Mouse (Mus musculus) R1 (cell line): Measurements from ENCODE around the gene 1700008O03Rik.
A peak's percentile ranks its signal among the peaks of the same experiment; 100 is the strongest.

Experiments
- DNase-seq: peaks from one replicate; pipeline ENCODE4 v3.0.0-alpha.2; 2018; ENCODE audit warnings: low read depth, low spot score

Gene 1700008O03Rik

DNA sequence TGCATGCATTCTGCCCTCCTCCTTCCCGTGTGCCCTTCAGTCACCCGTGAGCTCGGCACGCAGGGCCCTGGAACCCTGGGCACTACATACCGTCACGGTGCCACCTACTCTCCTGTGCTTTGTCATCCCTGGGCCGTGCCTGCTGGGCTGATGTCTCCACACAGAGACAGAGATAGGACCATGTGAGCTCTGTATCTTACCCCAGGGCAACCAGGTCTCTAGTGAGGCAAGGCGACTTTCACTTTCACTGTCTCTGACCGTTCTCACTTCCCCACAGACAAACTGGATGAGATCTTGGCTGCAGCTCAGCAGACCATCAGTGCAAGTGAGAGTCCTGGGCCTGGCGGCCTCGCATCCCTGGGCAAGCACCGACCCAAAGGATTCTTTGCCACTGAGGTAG is 41.0 kb downstream of the 1700008O03Rik start:
- DNase-seq: no peak

- peak; percentile 54 for DNase-seq
Observed at GRCm38 (mm10) chr7:44343459-44344015, 42.1 kb downstream of the 1700008O03Rik start.

GRCm38 (mm10) chr7:44341714-44342113 is 43.9 kb downstream of the 1700008O03Rik start:
- no peak for DNase-seq

GRCm38 (mm10) chr7:44341119-44341518 is 44.5 kb downstream of the 1700008O03Rik start:
- DNase-seq: no peak

DNA sequence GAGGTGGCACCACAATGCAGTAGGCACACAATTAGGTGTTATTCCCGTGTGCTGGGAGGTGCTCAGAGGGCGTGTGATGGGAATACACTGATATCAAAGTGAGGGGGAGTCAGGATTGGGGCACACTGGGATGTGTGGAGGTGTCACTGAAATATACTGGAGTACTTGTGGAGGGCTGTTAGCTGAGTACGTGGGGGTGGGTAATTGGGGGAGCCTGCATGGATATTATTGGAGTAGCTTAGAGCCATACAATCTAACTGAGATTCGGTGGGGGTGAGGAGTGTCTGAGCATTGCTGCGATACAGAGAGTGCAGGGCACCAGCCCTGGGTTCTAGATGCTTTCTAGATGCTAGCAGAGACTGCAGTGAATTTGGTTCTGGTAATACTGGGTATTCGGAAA is 45.4 kb downstream of the 1700008O03Rik start:
- DNase-seq: no peak

GRCm38 (mm10) chr7:44337121-44337849 is 48.3 kb downstream of the 1700008O03Rik start:
- no peak for DNase-seq

GRCm38 (mm10) chr7:44336046-44337021 is 49.3 kb downstream of the 1700008O03Rik start:
- no peak for DNase-seq

GRCm38 (mm10) chr7:44335031-44335878 is 50.4 kb downstream of the 1700008O03Rik start:
- DNase-seq: no peak

DNA sequence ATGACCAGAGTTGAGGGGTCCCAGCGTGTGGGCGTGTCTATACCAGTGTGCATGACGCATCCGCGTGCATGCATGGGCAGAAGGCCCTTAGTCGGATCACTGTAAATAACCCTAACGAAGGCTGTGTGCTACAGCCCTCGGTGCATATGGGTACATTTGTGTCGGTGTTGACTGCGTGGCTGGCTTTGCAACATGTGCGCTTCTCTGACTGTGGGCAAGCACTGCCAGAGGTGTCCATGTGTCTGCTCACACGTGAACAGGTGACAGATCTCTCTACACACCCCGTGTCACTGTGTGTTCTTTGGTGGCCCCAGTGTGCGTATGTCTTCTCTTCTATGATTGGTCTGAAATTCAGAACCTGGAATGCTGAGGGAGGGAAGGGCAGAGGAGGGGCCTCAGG is 51.5 kb downstream of the 1700008O03Rik start:
- no peak for DNase-seq

DNA sequence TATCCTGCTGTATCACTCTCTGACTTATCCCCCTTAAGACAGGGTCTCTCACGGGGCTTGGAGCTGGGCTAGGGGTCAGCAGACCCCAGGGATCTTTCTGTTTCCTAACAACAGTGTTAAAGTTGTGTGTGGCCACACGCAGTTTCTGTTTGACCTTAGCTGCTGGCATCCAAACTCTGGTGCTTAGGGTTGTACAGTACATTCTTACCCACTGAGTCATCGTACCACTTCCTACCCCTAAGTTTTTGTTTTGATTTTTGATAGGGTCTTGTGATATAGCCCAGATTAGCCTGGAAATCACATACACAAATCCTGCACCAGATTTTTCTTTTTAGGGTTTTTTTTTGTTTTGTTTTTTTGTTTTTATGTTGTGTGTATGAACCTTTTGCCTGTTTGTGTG is 53.3 kb downstream of the 1700008O03Rik start:
- DNase-seq: no peak

DNA sequence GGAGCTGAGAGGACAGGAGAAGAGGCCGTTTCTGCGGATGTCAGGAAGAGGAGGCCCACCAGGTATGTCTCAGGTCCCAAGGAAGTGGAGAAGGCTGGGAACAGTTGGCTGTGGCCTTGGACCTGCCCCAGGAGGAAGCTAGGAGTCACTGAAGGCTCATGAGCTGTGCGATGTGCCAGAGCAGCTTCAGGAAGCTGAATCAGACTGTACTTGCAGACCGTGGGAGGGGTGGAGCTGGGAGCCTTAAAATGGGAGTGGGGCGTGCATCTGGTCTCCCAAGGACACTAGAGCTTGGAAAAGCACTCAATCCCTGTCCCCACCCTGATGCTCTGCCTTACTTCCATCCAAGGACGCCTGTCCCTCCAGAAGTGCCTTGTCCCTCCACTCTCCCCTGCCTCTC is 59.0 kb downstream of the 1700008O03Rik start:
- no peak for DNase-seq

- no peak for DNase-seq
Observed at GRCm38 (mm10) chr7:44322290-44322689, 63.3 kb downstream of the 1700008O03Rik start.

DNA sequence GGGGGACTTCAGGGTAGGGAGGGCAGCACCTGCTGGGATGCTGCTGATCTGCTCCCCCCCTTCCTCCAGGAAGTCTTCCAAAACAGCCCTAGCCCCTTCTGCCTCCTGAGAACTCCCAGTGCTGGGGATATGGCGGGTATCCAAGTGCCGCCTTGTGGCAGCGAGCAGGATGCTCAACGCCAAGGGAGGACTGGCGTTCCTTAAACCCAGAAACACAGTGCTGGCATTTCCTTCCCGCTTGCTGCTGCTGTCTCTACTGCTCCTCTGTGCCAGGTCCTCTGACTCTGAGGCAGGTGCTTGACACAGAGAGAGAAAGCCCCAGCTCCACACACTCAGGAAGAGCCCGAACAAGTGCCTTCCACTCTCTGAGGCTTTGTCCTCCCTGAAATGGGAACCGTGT is 64.7 kb downstream of the 1700008O03Rik start:
- no peak for DNase-seq

DNA sequence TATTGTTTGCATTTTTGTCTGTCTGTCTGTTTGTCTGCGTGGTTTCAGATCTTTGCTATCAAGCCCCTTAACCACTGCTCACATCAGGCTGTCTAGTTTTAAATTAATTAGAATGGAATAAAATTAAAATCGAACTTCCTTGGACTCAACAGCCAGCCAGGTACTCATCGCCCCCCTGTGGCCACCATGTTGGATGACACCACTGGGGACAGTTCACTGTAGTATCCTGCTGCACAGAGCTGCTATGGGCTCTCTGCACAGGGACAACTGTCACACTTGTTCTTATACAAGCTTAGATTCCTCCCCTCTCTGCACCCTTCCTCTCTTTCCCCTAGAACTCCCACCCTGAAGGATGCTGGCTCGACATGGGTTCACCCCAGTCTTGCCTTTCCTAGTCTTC is 67.7 kb downstream of the 1700008O03Rik start:
- peak; percentile 59 for DNase-seq

- DNase-seq: no peak
Observed at GRCm38 (mm10) chr7:44312484-44312883, 73.1 kb downstream of the 1700008O03Rik start.

GRCm38 (mm10) chr7:44311713-44312304 is 73.8 kb downstream of the 1700008O03Rik start:
- no peak for DNase-seq

DNA sequence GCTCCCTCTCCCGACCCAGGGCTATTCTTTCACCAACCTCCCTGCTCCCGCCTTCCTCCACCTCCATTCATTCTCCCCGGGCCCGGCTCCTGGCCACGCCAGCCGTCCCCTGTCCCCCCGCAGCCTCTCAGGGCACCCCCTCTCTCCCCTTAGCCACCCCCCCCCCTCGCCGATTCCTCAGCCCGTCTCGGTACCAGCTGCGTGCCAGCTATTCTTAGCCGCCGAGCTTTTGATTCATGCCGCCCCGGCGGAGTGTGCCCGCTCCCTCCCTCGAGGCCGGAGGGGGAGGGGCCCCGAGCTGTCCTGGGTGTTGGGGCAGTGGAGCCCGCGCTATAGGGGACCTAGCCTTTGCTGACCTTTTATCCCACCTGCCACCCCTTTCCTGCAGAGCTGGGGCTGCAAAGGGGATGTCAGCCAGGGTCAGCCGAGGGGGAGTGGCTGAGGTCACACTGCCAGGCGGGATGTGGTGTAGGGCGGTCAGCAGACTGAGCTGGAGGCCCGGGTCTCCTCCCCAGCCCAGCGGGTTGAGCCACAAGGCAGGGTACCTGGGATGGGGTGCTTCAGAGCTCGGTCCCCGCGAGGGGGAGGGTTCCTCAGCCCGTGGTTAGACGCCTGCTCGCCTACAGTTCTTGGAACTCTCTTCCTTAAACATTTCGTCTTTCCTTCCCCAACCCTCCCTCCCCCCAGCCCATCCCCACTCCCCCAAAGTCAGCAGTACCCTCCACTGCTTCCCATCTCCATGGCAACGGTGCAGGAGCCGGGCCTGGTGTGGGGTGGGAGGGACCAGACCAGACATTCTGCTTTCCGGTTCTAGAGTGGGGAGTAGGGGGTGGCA is 74.5 kb downstream of the 1700008O03Rik start:
- peak; percentile 83 for DNase-seq

GRCm38 (mm10) chr7:44310285-44310877 is 75.2 kb downstream of the 1700008O03Rik start:
- peak; percentile 58 for DNase-seq
